Mouse (Mus musculus): ENCODE results near the gene Phactr3.

Gene Phactr3

DNA sequence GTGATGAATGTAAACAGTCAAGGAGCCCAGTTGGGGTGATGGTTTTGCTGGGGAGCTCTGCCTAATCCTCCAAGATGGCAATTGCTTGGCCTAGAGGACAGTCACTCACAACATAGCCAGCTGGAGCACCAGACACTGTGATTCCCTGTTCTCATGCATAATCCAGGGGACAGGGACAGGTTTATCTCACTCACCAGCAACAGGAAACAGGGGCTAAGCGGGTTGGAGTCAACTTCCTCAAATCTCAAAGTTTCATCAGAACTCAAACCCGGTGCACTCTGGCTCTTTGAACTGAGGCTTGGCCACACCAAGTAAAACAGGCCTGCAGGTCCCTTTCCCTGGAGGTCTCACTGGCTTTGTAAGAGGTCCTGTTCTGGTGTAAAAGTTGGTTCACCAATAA, 119.7 kb downstream of the Phactr3 start:
- Histone ChIP-seq H3K4me1 (replicated peaks; ENCODE audit: low read depth, low read length) (peaks cover 13% of the 10 kb centered on the region), H3K36me3 (ENCODE audit: insufficient read depth, low read length) (no peaks in the 10 kb centered on the region), H3K27me3 (ENCODE audit: insufficient read depth, low read length) (peaks cover 5% of the 10 kb centered on the region; the same call in 1 of the 2 replicates), H3K9me3 (ENCODE audit: low read length) (no peaks in the 10 kb centered on the region), H3K4me3 (replicated peaks; ENCODE audit: low read length) (no peak overlapping the region)
- TF ChIP-seq POU5F1 (IDR thresholded peaks at IDR 0.05; ENCODE audit: borderline replicate concordance, low read length) (no peak), CTCF (conservative IDR thresholded peaks at IDR 0.05; ENCODE audit: low read length) (no peak), NANOG (IDR thresholded peaks at IDR 0.05; ENCODE audit: borderline replicate concordance, low read length) (no peak)

DNA sequence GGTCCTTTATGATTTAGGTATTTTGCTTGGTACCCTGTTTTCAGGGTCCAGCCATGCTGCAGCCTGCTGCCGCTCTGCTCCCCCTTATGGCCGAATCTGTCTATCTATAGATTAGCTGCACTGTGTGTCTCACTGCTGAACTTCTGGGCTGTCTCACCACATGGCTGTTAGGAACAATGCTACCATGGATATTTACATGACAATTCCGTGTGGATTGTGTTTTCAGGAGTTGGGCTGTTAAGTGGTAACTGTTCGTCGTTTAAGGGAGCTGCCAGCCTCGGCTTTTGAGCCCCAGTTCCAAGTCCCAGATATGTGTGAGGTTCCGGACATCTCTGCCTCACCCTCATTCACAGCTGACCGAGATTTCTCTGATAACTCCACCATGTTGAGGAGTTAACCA, 122.1 kb downstream of the Phactr3 start:
- peaks cover 13% of the 10 kb centered on the region for H3K4me1 ChIP-seq (replicated peaks; ENCODE audit: low read depth, low read length)
- H3K9me3 ChIP-seq (ENCODE audit: low read length) = no peaks in the 10 kb centered on the region
- peaks cover 5% of the 10 kb centered on the region; the same call in 1 of the 2 replicates for H3K27me3 ChIP-seq (ENCODE audit: insufficient read depth, low read length)
- H3K36me3 ChIP-seq (ENCODE audit: insufficient read depth, low read length) = no peaks in the 10 kb centered on the region
- H3K4me3 ChIP-seq (replicated peaks; ENCODE audit: low read length) = no peak overlapping the region
- TF ChIP-seq POU5F1 (IDR thresholded peaks at IDR 0.05; ENCODE audit: borderline replicate concordance, low read length) (no peak), CTCF (conservative IDR thresholded peaks at IDR 0.05; ENCODE audit: low read length) (no peak; the same call in 1 of the 2 replicates), NANOG (IDR thresholded peaks at IDR 0.05; ENCODE audit: borderline replicate concordance, low read length) (no peak)

DNA sequence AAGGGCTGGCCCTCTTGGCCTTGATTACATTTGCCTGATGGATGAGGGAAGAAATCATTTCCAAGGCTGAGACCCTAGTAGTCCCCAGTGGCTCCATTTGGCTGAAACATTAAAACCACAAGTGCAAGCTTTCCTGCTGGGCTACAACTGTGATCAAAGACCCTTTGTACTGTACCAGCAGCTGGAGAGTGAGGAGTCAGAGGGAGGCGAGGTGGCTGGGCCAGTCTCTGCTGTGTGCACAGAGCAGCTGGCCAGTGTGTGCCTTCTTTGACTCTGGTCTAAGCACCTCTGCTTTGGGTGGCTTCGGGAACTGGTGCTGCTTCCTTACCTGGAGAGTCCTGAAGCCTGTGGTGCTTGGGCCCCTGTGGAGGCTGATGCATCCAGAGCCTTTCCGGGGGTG, 122.6 kb downstream of the Phactr3 start:
- no peaks in the 10 kb centered on the region for H3K9me3 ChIP-seq (ENCODE audit: low read length)
- TF ChIP-seq CTCF (conservative IDR thresholded peaks at IDR 0.05; ENCODE audit: low read length) (no peak), NANOG (IDR thresholded peaks at IDR 0.05; ENCODE audit: borderline replicate concordance, low read length) (no peak), POU5F1 (IDR thresholded peaks at IDR 0.05; ENCODE audit: borderline replicate concordance, low read length) (no peak)
- H3K4me3 ChIP-seq (replicated peaks; ENCODE audit: low read length) = no peak overlapping the region
- no peaks in the 10 kb centered on the region for H3K36me3 ChIP-seq (ENCODE audit: insufficient read depth, low read length)
- H3K4me1 ChIP-seq (replicated peaks; ENCODE audit: low read depth, low read length) = peaks cover 13% of the 10 kb centered on the region
- H3K27me3 ChIP-seq (ENCODE audit: insufficient read depth, low read length) = peaks cover 5% of the 10 kb centered on the region; the same call in 1 of the 2 replicates

DNA sequence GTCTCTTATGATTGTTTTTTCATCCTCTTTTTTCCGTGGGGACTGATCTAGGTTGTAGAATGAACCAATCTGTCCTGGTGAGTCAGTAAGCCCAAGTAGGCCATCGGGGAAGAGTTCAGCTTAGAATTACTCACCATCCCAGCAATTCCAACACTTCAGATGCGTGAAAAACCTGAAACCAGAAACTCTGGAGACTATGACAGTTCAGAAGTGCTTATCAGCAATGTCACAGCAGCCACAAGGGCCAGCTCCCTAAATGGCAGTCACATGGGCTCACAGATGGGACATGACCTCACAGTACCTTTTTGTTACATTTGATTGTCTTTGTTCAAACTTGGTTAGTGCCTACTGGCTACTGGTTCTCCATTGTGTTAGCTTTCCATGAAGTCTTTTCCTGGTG, 124.2 kb downstream of the Phactr3 start:
- Histone ChIP-seq H3K4me3 (replicated peaks; ENCODE audit: low read length) (no peak overlapping the region), H3K36me3 (ENCODE audit: insufficient read depth, low read length) (no peaks in the 10 kb centered on the region), H3K27me3 (ENCODE audit: insufficient read depth, low read length) (peaks cover 5% of the 10 kb centered on the region; the same call in 1 of the 2 replicates), H3K4me1 (replicated peaks; ENCODE audit: low read depth, low read length) (peaks cover 13% of the 10 kb centered on the region), H3K9me3 (ENCODE audit: low read length) (no peaks in the 10 kb centered on the region)
- TF ChIP-seq CTCF (conservative IDR thresholded peaks at IDR 0.05; ENCODE audit: low read length) (no peak), POU5F1 (IDR thresholded peaks at IDR 0.05; ENCODE audit: borderline replicate concordance, low read length) (no peak), NANOG (IDR thresholded peaks at IDR 0.05; ENCODE audit: borderline replicate concordance, low read length) (no peak)

DNA sequence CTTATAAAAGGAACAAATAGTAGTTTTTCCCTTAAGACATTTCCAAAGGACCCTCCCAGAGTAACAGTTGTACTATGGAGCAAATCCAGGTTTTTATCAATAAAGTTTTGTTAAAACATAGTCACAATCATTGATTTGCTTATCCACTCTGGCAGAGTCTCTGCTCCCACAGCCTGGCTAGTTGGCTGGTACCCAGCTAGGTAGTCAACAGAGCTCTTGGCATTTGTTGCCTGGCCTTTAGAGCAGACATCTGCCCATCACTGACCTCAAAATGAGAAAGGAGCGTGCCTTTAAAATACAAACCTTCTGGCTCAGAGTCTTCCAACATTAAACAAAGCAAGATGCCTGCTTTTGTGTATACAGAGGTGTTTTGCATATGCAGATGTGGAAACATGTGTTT, 126.1 kb downstream of the Phactr3 start:
- Histone ChIP-seq H3K4me3 (replicated peaks; ENCODE audit: low read length) (no peak overlapping the region), H3K36me3 (ENCODE audit: insufficient read depth, low read length) (no peaks in the 10 kb centered on the region), H3K9me3 (ENCODE audit: low read length) (no peaks in the 10 kb centered on the region), H3K4me1 (replicated peaks; ENCODE audit: low read depth, low read length) (peaks cover 11% of the 10 kb centered on the region), H3K27me3 (ENCODE audit: insufficient read depth, low read length) (peaks cover 5% of the 10 kb centered on the region; the same call in 1 of the 2 replicates)
- TF ChIP-seq POU5F1 (IDR thresholded peaks at IDR 0.05; ENCODE audit: borderline replicate concordance, low read length) = no peak
- TF ChIP-seq CTCF (conservative IDR thresholded peaks at IDR 0.05; ENCODE audit: low read length) = no peak
- TF ChIP-seq NANOG (IDR thresholded peaks at IDR 0.05; ENCODE audit: borderline replicate concordance, low read length) = no peak

DNA sequence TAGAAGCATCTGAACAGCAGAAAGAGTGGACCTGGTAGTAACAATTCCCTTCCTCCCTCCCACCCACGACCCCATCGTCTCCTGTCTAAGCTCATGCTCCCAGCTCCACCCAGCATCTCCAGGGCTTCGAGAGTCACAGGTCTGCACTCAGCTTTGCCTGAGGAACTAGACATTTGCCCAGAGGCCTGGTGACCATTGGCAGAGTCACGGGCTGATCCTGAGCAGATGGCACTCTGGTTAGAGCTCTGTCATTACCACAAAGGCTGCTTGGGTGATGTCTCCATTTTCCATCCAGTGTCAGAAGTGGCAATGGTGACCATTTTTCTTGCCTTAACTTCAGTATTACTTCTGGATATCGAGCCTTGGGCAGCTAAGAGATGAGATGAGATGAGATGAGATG, 127.1 kb downstream of the Phactr3 start:
- Histone ChIP-seq H3K9me3 (ENCODE audit: low read length) (no peaks in the 10 kb centered on the region), H3K36me3 (ENCODE audit: insufficient read depth, low read length) (no peaks in the 10 kb centered on the region), H3K4me1 (replicated peaks; ENCODE audit: low read depth, low read length) (peaks cover 8% of the 10 kb centered on the region), H3K4me3 (replicated peaks; ENCODE audit: low read length) (no peak overlapping the region), H3K27me3 (ENCODE audit: insufficient read depth, low read length) (peaks cover 5% of the 10 kb centered on the region; the same call in 1 of the 2 replicates)
- no peak for TF ChIP-seq CTCF (conservative IDR thresholded peaks at IDR 0.05; ENCODE audit: low read length)
- no peak for TF ChIP-seq NANOG (IDR thresholded peaks at IDR 0.05; ENCODE audit: borderline replicate concordance, low read length)
- TF ChIP-seq POU5F1 (IDR thresholded peaks at IDR 0.05; ENCODE audit: borderline replicate concordance, low read length) = no peak

DNA sequence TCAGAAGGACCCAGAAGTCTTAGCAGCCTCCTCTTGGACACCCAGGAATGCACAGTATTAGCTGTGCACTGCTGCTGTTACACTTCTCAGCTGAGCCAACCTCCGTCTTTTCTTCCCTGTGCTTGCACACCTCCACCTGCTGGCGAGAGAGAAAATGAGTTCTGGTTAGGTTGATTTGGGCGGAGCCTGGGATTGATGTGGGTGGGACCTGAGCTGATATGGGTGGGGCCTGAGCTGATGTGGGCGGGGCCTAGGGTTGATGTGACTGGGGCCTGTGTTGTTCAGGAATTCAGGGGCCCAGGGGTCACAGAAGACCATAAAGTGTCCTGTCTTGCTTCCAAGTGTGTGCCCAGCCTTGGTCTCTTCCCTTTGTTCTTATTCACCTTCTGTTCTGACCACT, 128.0 kb downstream of the Phactr3 start:
- TF ChIP-seq CTCF (conservative IDR thresholded peaks at IDR 0.05; ENCODE audit: low read length) = peak; percentile 55
- TF ChIP-seq NANOG (IDR thresholded peaks at IDR 0.05; ENCODE audit: borderline replicate concordance, low read length) = no peak
- Histone ChIP-seq H3K9me3 (ENCODE audit: low read length) (no peaks in the 10 kb centered on the region), H3K4me3 (replicated peaks; ENCODE audit: low read length) (no peak overlapping the region), H3K36me3 (ENCODE audit: insufficient read depth, low read length) (no peaks in the 10 kb centered on the region), H3K27me3 (ENCODE audit: insufficient read depth, low read length) (peaks cover 5% of the 10 kb centered on the region; the same call in 1 of the 2 replicates), H3K4me1 (replicated peaks; ENCODE audit: low read depth, low read length) (no peaks in the 10 kb centered on the region)

DNA sequence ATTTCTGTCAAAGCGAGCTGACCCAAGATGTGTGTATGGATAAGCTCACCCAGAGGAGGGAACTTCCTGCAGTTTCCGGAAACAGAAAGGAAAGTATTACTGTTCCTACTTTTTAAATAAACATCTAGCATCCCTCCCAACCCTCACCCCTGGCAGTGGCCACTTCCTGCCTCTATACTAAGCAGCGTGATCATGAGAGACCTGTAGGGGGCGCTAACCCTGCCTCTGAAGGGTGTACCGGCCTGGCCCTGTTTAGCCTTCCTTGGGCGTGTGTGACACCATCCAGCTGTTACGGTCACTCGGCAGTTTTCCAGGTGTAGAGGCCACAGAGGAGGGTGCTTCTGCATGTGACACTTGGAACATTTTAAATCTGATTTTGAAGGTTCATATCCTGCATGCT, 128.5 kb downstream of the Phactr3 start:
- H3K36me3 ChIP-seq (ENCODE audit: insufficient read depth, low read length) = no peaks in the 10 kb centered on the region
- H3K4me3 ChIP-seq (replicated peaks; ENCODE audit: low read length) = no peak overlapping the region
- no peaks in the 10 kb centered on the region for H3K4me1 ChIP-seq (replicated peaks; ENCODE audit: low read depth, low read length)
- H3K27me3 ChIP-seq (ENCODE audit: insufficient read depth, low read length) = peaks cover 9% of the 10 kb centered on the region; the same call in 1 of the 2 replicates
- no peak for TF ChIP-seq NANOG (IDR thresholded peaks at IDR 0.05; ENCODE audit: borderline replicate concordance, low read length)
- no peak for TF ChIP-seq POU5F1 (IDR thresholded peaks at IDR 0.05; ENCODE audit: borderline replicate concordance, low read length)
- peak; percentile 54 for TF ChIP-seq CTCF (conservative IDR thresholded peaks at IDR 0.05; ENCODE audit: low read length)
- H3K9me3 ChIP-seq (ENCODE audit: low read length) = no peaks in the 10 kb centered on the region
